Mouse (Mus musculus) liver, postnatal 0 days (tissue): ENCODE measurements around the gene Usp30.

Source experiments
- CTCF ChIP-seq: sonication (generic); IDR thresholded peaks from 2 replicates; pipeline ENCODE4 v1.5.1; 2016; ENCODE audit warnings: antibody characterized with exemption, low read depth
- EP300 ChIP-seq: IDR thresholded peaks from 2 replicates; pipeline ENCODE4 v1.6.1; 2016; ENCODE audit warnings: antibody characterized with exemption, low read depth, mild to moderate bottlenecking

DNA sequence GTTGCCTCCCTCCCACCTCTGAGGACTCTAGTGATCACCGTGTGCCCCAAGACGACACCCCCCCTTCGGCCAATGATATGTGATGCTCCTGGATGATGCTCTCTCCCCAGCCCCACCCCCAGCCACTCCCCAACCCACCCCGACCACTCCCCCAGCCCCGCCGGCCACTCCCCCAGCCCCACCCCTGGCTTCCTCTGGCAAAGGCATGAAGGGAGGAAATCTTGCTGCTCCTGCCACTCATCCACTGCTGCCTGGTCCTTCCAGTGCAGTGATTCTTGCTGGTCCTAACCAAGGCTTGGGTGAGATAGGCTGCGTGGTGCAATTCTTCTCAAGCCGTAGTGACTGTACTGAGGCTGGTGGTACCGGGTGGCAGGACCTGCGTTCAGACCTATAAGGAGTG, 40.4 kb upstream of the Usp30 start:
- no peak for TF ChIP-seq CTCF
- no peak for TF ChIP-seq EP300
